Mouse (Mus musculus): Measurements from ENCODE around the gene Serpinb2.

GRCm38 (mm10) chr1:107513530-107513929, 2.3 kb downstream of the Serpinb2 start:
- TF ChIP-seq CTCF (IDR thresholded peaks at IDR 0.05; ENCODE audit: control insufficient read depth, insufficient read depth, insufficient replicate concordance, low read depth, low read length) (no peak), POLR2A (IDR thresholded peaks at IDR 0.05; ENCODE audit: control insufficient read depth, low read depth, low read length) (no peak)
